Mouse (Mus musculus) kidney, adult 2 months (tissue): ENCODE measurements around the gene Myh11. TPM values are rescaled to one million over a fixed set of nuclear protein-coding genes. Genes with fewer than 3 reads are reported as not detected.

Source experiments
- DNase-seq: peaks from one replicate; pipeline ENCODE4 v3.0.0; 2021
- H3K27ac ChIP-seq: fragments of 200-500 bp; 2 replicates; pipeline ENCODE4 v1.5.1; 2012; ENCODE audit warnings: low read depth, low read length, control low read depth, inconsistent platforms; ENCODE audit not compliant: insufficient read depth
- H3K27me3 ChIP-seq: fragments of 200-500 bp; replicated peaks from 2 replicates; pipeline ENCODE4 v1.6.1; 2012; ENCODE audit warnings: mild to moderate bottlenecking, moderate library complexity, low read length, inconsistent platforms; ENCODE audit not compliant: control insufficient read depth, insufficient read depth
- H3K36me3 ChIP-seq: fragments of 200-500 bp; 2 replicates; pipeline ENCODE4 v1.6.1; 2012; ENCODE audit warnings: mild to moderate bottlenecking, moderate library complexity, low read length, inconsistent platforms; ENCODE audit not compliant: control insufficient read depth, insufficient read depth
- H3K4me1 ChIP-seq: fragments of 200-500 bp; 2 replicates; pipeline ENCODE4 v1.6.1; 2011; ENCODE audit warnings: low read length; ENCODE audit not compliant: control insufficient read depth, insufficient read depth
- H3K4me3 ChIP-seq: fragments of 200-500 bp; 2 replicates; pipeline ENCODE4 v1.5.1; 2011; ENCODE audit warnings: mild to moderate bottlenecking, low read depth, low read length, control low read depth; ENCODE audit not compliant: insufficient read depth
- CTCF ChIP-seq: fragments of 200-500 bp; conservative IDR thresholded peaks from 2 replicates; pipeline ENCODE4 v1.5.1; 2011; ENCODE audit warnings: low read depth, mild to moderate bottlenecking, control low read depth, low read length, moderate library complexity, mixed read lengths; ENCODE audit not compliant: insufficient read depth, insufficient read length
- POLR2A ChIP-seq: fragments of 200-500 bp; IDR thresholded peaks from one replicate; pipeline ENCODE4 v1.6.1; 2011; ENCODE audit warnings: low read depth, low read length, control low read depth
- WGBS: fragments of 180-500 bp; shearing (Covaris S2); methylation state at CpG from one replicate; pipeline ENCODE4 v1.1.7; 2018; 5-methylcytosine and 5-hydroxymethylcytosine counted together
- polyA plus RNA-seq: library from polyadenylated mRNA; depleted of rRNA; stranded (reverse); fragments of >200 nt; gene quantifications from 2 replicates; pipeline ENCODE4 v1.2.3, GENCODE M21; 2012

The Myh11 gene
- polyA plus RNA-seq, 1 experiment, result 5.9 TPM

DNA sequence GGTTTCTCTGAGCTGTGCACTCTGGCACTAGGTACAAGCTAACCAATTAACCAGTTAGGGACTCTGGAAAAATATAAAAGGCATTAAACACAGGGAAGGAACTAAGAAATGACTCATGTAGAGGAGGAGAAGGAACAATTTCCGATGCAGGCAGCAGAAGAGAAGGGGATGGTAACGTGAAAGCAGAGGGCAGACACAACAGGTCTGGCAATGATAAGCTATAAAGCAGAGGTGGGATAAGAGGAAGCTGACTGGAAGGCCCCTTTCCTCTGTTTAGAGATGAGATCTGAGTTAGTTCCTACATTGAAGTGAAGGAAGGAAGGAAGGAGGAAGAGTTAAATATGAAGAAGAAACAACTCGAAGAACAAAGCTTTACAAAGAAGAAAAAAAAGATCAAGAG is 18.7 kb upstream of the Myh11 start:
- DNase-seq, result no peak
- H3K36me3 ChIP-seq, result peaks cover 2% of the 10 kb centered on the region; the same call in 1 of the 2 replicates
- no peak overlapping the region for H3K27ac ChIP-seq
- WGBS, result 67% methylated on average over 3 of the region's 3 CpGs
- no peaks in the 10 kb centered on the region for H3K4me1 ChIP-seq
- TF ChIP-seq CTCF (no peak), POLR2A (no peak)
- no peaks in the 10 kb centered on the region for H3K27me3 ChIP-seq
- H3K4me3 ChIP-seq, result no peak overlapping the region

- WGBS, result 82% methylated on average over 6 of the region's 6 CpGs
- Histone ChIP-seq H3K27me3 (no peaks in the 10 kb centered on the region), H3K36me3 (peaks cover 2% of the 10 kb centered on the region; the same call in 1 of the 2 replicates), H3K27ac (no peak overlapping the region), H3K4me1 (no peaks in the 10 kb centered on the region), H3K4me3 (no peak overlapping the region)
- TF ChIP-seq CTCF (no peak), POLR2A (no peak)
- DNase-seq, result no peak
Measured at GRCm38 (mm10) chr16:14308245-14309073, 17.3 kb upstream of the Myh11 start.

DNA sequence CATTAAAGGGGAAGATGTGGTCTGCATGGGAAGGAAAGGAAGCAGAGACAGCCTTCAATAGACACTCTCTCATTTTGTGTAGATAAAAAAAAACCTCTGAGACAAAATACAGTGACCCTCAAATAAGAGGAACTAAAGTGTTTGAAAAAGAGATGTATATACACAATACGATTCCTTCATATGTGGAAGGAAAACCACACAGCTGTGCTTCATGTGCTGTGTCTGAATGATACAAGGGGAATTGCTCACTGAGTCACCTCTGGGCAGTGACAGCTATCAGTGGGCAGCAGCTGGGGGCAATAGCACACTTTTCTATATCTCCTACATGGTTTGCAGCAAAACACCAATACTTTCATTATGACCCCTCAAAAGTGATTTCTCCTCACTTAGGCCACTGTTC is 16.2 kb upstream of the Myh11 start:
- no peaks in the 10 kb centered on the region for H3K4me1 ChIP-seq
- TF ChIP-seq POLR2A, result no peak
- TF ChIP-seq CTCF, result no peak
- no peak overlapping the region for H3K27ac ChIP-seq
- no peak for DNase-seq
- 100% methylated on average over 1 of the region's 1 CpGs for WGBS
- peaks cover 2% of the 10 kb centered on the region; the same call in 1 of the 2 replicates for H3K36me3 ChIP-seq
- no peaks in the 10 kb centered on the region for H3K27me3 ChIP-seq
- H3K4me3 ChIP-seq, result no peak overlapping the region

DNA sequence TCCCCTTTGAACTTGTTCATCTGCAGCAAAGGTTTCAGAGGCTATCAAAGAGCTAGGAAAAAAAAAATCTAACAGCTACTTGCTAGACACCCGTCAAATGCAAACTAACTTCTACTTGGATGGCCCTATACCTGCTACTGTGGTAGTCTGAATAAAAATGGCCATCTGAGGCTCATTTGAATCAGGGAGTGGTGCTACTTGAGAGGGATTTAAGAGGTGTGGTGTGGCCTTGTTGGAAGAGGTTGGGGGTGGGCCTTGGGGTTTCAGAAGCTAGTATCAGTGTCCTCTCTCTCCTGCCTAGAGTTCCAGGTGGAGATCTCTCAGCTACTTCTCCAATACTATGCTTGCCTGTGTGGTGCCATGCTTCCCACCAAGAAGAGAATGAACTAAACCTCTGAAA is 15.3 kb upstream of the Myh11 start:
- H3K27ac ChIP-seq, result no peak overlapping the region
- H3K4me3 ChIP-seq, result no peak overlapping the region
- no peak for DNase-seq
- 86% methylated on average over 1 of the region's 1 CpGs for WGBS
- TF ChIP-seq CTCF, result no peak
- no peak for TF ChIP-seq POLR2A
- H3K27me3 ChIP-seq, result no peaks in the 10 kb centered on the region
- peaks cover 2% of the 10 kb centered on the region; the same call in 1 of the 2 replicates for H3K36me3 ChIP-seq
- no peaks in the 10 kb centered on the region for H3K4me1 ChIP-seq

DNA sequence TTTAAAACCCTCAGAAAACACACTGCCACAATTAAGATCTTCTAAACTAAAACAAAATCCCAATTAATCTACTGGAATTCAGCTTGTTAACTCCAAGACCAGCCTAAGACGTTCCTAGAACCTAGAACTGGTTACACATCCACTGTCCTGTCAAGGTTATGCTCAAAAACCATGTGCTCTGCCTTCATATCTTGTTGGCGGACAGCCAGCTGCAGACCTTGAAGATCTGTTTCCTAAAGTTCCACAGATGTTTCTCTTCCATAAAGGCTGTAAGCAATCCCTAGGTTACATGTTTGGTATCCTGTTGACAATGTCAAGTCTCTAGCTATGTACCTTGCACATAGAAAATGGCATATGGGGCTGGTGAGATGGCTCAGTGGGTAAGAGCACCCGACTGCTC is 13.6 kb upstream of the Myh11 start:
- no peak for DNase-seq
- H3K4me1 ChIP-seq, result no peaks in the 10 kb centered on the region
- WGBS, result 60% methylated on average over 3 of the region's 3 CpGs
- H3K4me3 ChIP-seq, result no peak overlapping the region
- H3K27me3 ChIP-seq, result no peaks in the 10 kb centered on the region
- TF ChIP-seq POLR2A (no peak), CTCF (no peak)
- no peak overlapping the region for H3K27ac ChIP-seq
- H3K36me3 ChIP-seq, result no peaks in the 10 kb centered on the region

DNA sequence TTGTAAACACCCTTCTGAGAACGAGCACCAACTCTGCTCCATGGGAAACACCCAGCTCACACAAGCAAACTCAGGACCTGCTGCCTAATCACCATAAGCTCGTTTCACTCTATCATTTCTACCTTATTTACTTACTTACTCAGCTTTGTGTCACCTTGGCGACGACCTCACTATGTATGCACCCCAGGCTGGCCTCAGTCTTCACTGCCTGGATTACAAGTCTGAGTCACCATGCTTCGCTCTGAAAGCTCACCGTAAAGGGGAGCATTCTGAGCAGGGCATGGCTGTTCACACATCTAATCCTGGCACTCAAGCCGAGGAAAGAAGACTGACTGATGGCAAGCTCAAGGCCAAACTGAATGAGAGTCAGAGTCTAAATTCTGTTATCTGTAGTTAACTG is 12.5 kb upstream of the Myh11 start:
- no peak overlapping the region for H3K27ac ChIP-seq
- WGBS, result 56% methylated on average over 7 of the region's 7 CpGs
- no peaks in the 10 kb centered on the region for H3K4me1 ChIP-seq
- no peaks in the 10 kb centered on the region for H3K36me3 ChIP-seq
- TF ChIP-seq POLR2A (no peak), CTCF (no peak)
- no peaks in the 10 kb centered on the region for H3K27me3 ChIP-seq
- DNase-seq, result no peak
- H3K4me3 ChIP-seq, result no peak overlapping the region

DNA sequence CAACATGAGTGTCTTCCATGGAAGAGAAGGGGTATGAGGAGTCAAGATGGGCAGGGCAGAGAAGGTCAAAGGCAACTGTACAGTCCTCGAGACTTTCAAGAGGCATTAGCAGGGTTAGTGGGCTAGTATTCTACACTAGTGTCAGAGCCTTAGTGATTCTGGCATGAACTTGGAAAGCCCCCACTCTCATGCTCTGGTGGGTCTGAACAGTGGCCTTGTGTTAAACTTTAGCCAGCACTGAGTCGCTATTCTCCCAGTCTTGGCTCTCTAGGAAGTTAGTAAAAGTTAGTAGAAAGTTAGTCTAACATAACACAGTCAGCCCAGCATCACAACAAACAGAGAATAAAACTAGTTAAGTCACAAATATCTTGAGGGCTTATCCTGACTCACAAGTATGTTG is 12.0 kb upstream of the Myh11 start:
- Histone ChIP-seq H3K4me3 (no peak overlapping the region), H3K27ac (no peak overlapping the region), H3K27me3 (no peaks in the 10 kb centered on the region), H3K36me3 (no peaks in the 10 kb centered on the region), H3K4me1 (no peaks in the 10 kb centered on the region)
- 45% methylated on average over 2 of the region's 2 CpGs for WGBS
- DNase-seq, result no peak
- TF ChIP-seq POLR2A, result no peak
- TF ChIP-seq CTCF, result no peak
